Mouse (Mus musculus) CH12.LX (cell line): ENCODE measurements around the gene Pfas. TPM values are rescaled to one million over a fixed set of nuclear protein-coding genes. Genes with fewer than 3 reads are reported as not detected.

Experiments
- DNase-seq: peaks from one replicate; pipeline ENCODE4 v3.0.0-alpha.2; 2013; ENCODE audit errors: extremely low read depth
- H3K27ac ChIP-seq: 2 replicates; pipeline ENCODE4 v1.5.1; 2012; ENCODE audit warnings: low read depth, mild to moderate bottlenecking, control low read depth, moderate library complexity; ENCODE audit not compliant: insufficient read depth
- H3K27me3 ChIP-seq: replicated peaks from 2 replicates; pipeline ENCODE3; 2012; ENCODE audit warnings: inconsistent platforms
- H3K36me3 ChIP-seq, 2 experiments: replicated peaks in 1 of 2; 2 replicates each; pipeline versions ENCODE3 to v1.6.1; 2012; ENCODE audit warnings: inconsistent platforms in 1 of 2, low read length in 1 of 2, mild to moderate bottlenecking in 1 of 2, mixed read lengths in 1 of 2, moderate library complexity in 1 of 2; ENCODE audit not compliant: control insufficient read depth in 1 of 2, insufficient read depth in 1 of 2
- H3K4me1 ChIP-seq, 2 experiments: 2 replicates each; pipeline ENCODE4 v1.6.1; 2012; ENCODE audit warnings: inconsistent platforms in 1 of 2, moderate library complexity in 1 of 2; ENCODE audit not compliant: insufficient read depth in 2 of 2, control insufficient read depth in 1 of 2
- H3K4me2 ChIP-seq: 2 replicates; pipeline ENCODE4 v1.6.1; 2012; ENCODE audit warnings: low read depth, mild to moderate bottlenecking, control low read depth; ENCODE audit not compliant: poor library complexity, insufficient read depth, severe bottlenecking
- H3K4me3 ChIP-seq, 3 experiments: fragments of 150-350 bp in 1 of 3; sonication (generic) in 1 of 3; replicated peaks in 1 of 3; 2 replicates each; pipeline versions ENCODE3 to v1.5.1; 2011 to 2012; ENCODE audit warnings: low read depth in 2 of 3, low read length in 2 of 3, mild to moderate bottlenecking in 2 of 3, moderate library complexity in 2 of 3, control low read depth in 1 of 3, improper control_type of control experiment in 1 of 3, inconsistent platforms in 1 of 3, mixed read lengths in 1 of 3; ENCODE audit not compliant: poor library complexity in 1 of 3
- H3K79me2 ChIP-seq: replicated peaks from 2 replicates; pipeline ENCODE4 v1.6.1; 2012; ENCODE audit warnings: mild to moderate bottlenecking, moderate library complexity; ENCODE audit not compliant: control insufficient read depth, poor library complexity, insufficient read depth, severe bottlenecking; ENCODE audit errors: extremely low read depth
- H3K9ac ChIP-seq: 2 replicates; pipeline ENCODE4 v1.6.1; 2012; ENCODE audit warnings: low read depth, mild to moderate bottlenecking, control low read depth, moderate library complexity; ENCODE audit not compliant: insufficient read depth
- H3K9me3 ChIP-seq: replicated peaks from 2 replicates; pipeline ENCODE3; 2012; ENCODE audit warnings: low read length, inconsistent platforms, mixed read lengths
- BHLHE40 ChIP-seq: IDR thresholded peaks from 2 replicates; pipeline ENCODE4 v1.6.1; 2011; ENCODE audit warnings: mild to moderate bottlenecking, low read depth, low read length, improper control_type of control experiment
- CHD1 ChIP-seq: IDR thresholded peaks from 2 replicates; pipeline ENCODE4 v1.6.1; 2012; ENCODE audit warnings: low read depth, low read length, improper control_type of control experiment, inconsistent platforms
- CHD2 ChIP-seq: IDR thresholded peaks from 2 replicates; pipeline ENCODE4 v1.6.1; 2011; ENCODE audit warnings: low read length, improper control_type of control experiment
- CTCF ChIP-seq, 2 experiments: IDR thresholded peaks in 1 of 2; conservative IDR thresholded peaks in 1 of 2; 2 replicates each; pipeline ENCODE4 v1.5.1; 2011 to 2012; ENCODE audit warnings: low read depth in 2 of 2, low read length in 2 of 2, improper control_type of control experiment in 1 of 2, inconsistent platforms in 1 of 2, mild to moderate bottlenecking in 1 of 2, moderate library complexity in 1 of 2
- E2F4 ChIP-seq: IDR thresholded peaks from 2 replicates; pipeline ENCODE4 v1.6.1; 2011; ENCODE audit warnings: low read depth, low read length, improper control_type of control experiment; ENCODE audit not compliant: insufficient replicate concordance
- ELF1 ChIP-seq: IDR thresholded peaks from 2 replicates; pipeline ENCODE4 v1.6.1; 2014; ENCODE audit warnings: low read depth, mild to moderate bottlenecking, inconsistent platforms, low read length, improper control_type of control experiment
- EP300 ChIP-seq: IDR thresholded peaks from 2 replicates; pipeline ENCODE4 v1.6.1; 2011; ENCODE audit warnings: low read length, improper control_type of control experiment
- ETS1 ChIP-seq: conservative IDR thresholded peaks from 2 replicates; pipeline ENCODE4 v1.6.1; 2012; ENCODE audit warnings: low read depth, mild to moderate bottlenecking, inconsistent platforms, low read length, improper control_type of control experiment, moderate library complexity
- HCFC1 ChIP-seq: IDR thresholded peaks from 2 replicates; pipeline ENCODE4 v1.6.1; 2012; ENCODE audit warnings: low read depth, mild to moderate bottlenecking, inconsistent platforms, low read length, improper control_type of control experiment
- JUN ChIP-seq: IDR thresholded peaks from 2 replicates; pipeline ENCODE4 v1.6.1; 2011; ENCODE audit warnings: low read depth, mild to moderate bottlenecking, low read length, improper control_type of control experiment, moderate library complexity; ENCODE audit not compliant: insufficient read depth
- JUND ChIP-seq: conservative IDR thresholded peaks from 2 replicates; pipeline ENCODE4 v1.6.1; 2011; ENCODE audit warnings: low read depth, low read length, improper control_type of control experiment
- KAT2A ChIP-seq: IDR thresholded peaks from 2 replicates; pipeline ENCODE4 v1.6.1; 2012; ENCODE audit warnings: low read length, improper control_type of control experiment, inconsistent platforms; ENCODE audit not compliant: insufficient replicate concordance
- MAFK ChIP-seq: IDR thresholded peaks from 2 replicates; pipeline ENCODE4 v1.6.1; 2011; ENCODE audit warnings: low read length, improper control_type of control experiment; ENCODE audit not compliant: insufficient replicate concordance
- MAX ChIP-seq: IDR thresholded peaks from 2 replicates; pipeline ENCODE4 v1.6.1; 2011; ENCODE audit warnings: low read length, improper control_type of control experiment
- MAZ ChIP-seq: IDR thresholded peaks from 2 replicates; pipeline ENCODE4 v1.6.1; 2012; ENCODE audit warnings: low read depth, mild to moderate bottlenecking, inconsistent platforms, low read length, improper control_type of control experiment, moderate library complexity
- MXI1 ChIP-seq: IDR thresholded peaks from 2 replicates; pipeline ENCODE4 v1.6.1; 2011; ENCODE audit warnings: mild to moderate bottlenecking, low read depth, low read length, improper control_type of control experiment
- MYC ChIP-seq: IDR thresholded peaks from 2 replicates; pipeline ENCODE4 v1.6.1; 2011; ENCODE audit warnings: low read depth, mild to moderate bottlenecking, improper control_type of control experiment, low read length
- NELFE ChIP-seq: IDR thresholded peaks from 2 replicates; pipeline ENCODE4 v1.6.1; 2011; ENCODE audit warnings: low read depth, low read length, improper control_type of control experiment
- NRF1 ChIP-seq: IDR thresholded peaks from 2 replicates; pipeline ENCODE4 v1.6.1; 2014; ENCODE audit warnings: low read depth, mild to moderate bottlenecking, inconsistent platforms, low read length, improper control_type of control experiment, moderate library complexity
- PAX5 ChIP-seq: IDR thresholded peaks from 2 replicates; pipeline ENCODE4 v1.6.1; 2012; ENCODE audit warnings: low read length, inconsistent platforms, mixed read lengths
- POLR2A ChIP-seq: IDR thresholded peaks from 2 replicates; pipeline ENCODE4 v1.6.1; 2011; ENCODE audit warnings: low read depth, mild to moderate bottlenecking, improper control_type of control experiment, low read length
- POLR2AphosphoS2 ChIP-seq: IDR thresholded peaks from 2 replicates; pipeline ENCODE4 v1.6.1; 2011; ENCODE audit warnings: low read depth, low read length, improper control_type of control experiment
- RAD21 ChIP-seq: IDR thresholded peaks from 2 replicates; pipeline ENCODE4 v1.6.1; 2011; ENCODE audit warnings: low read depth, mild to moderate bottlenecking, low read length, improper control_type of control experiment, moderate library complexity
- RCOR1 ChIP-seq: conservative IDR thresholded peaks from 2 replicates; pipeline ENCODE4 v1.6.1; 2012; ENCODE audit warnings: low read depth, mild to moderate bottlenecking, inconsistent platforms, low read length, improper control_type of control experiment
- SIN3A ChIP-seq: IDR thresholded peaks from 2 replicates; pipeline ENCODE4 v1.6.1; 2012; ENCODE audit warnings: low read length, improper control_type of control experiment, inconsistent platforms
- SMC3 ChIP-seq: IDR thresholded peaks from 2 replicates; pipeline ENCODE4 v1.6.1; 2011; ENCODE audit warnings: low read depth, low read length, improper control_type of control experiment
- TBP ChIP-seq: conservative IDR thresholded peaks from 2 replicates; pipeline ENCODE4 v1.6.1; 2011; ENCODE audit warnings: low read depth, low read length, improper control_type of control experiment
- TCF12 ChIP-seq: IDR thresholded peaks from 2 replicates; pipeline ENCODE4 v1.6.1; 2014; ENCODE audit warnings: low read depth, mild to moderate bottlenecking, inconsistent platforms, low read length, improper control_type of control experiment
- USF1 ChIP-seq: IDR thresholded peaks from 2 replicates; pipeline ENCODE4 v1.6.1; 2014; ENCODE audit warnings: low read depth, mild to moderate bottlenecking, inconsistent platforms, low read length, improper control_type of control experiment
- USF2 ChIP-seq: conservative IDR thresholded peaks from 2 replicates; pipeline ENCODE4 v1.6.1; 2011; ENCODE audit warnings: low read depth, low read length, improper control_type of control experiment
- ZC3H11A ChIP-seq: IDR thresholded peaks from 2 replicates; pipeline ENCODE4 v1.6.1; 2012; ENCODE audit warnings: low read depth, mild to moderate bottlenecking, inconsistent platforms, low read length, improper control_type of control experiment
- ZKSCAN1 ChIP-seq: IDR thresholded peaks from 2 replicates; pipeline ENCODE4 v1.6.1; 2012; ENCODE audit warnings: low read depth, inconsistent platforms, low read length, improper control_type of control experiment, borderline replicate concordance
- ZMIZ1 ChIP-seq: IDR thresholded peaks from 2 replicates; pipeline ENCODE4 v1.6.1; 2012; ENCODE audit warnings: low read depth, mild to moderate bottlenecking, inconsistent platforms, low read length, improper control_type of control experiment
- ZNF384 ChIP-seq: IDR thresholded peaks from 2 replicates; pipeline ENCODE4 v1.6.1; 2012; ENCODE audit warnings: low read depth, low read length, improper control_type of control experiment, inconsistent platforms
- dilution Hi-C: fragments of 300-500 bp; cut with MboI; formaldehyde crosslinking; loops from 2 replicates; pipeline ENCODE4 v1.14.3; 2020; ENCODE audit warnings: low sequenced_read_pairs; ENCODE audit not compliant: extremely low pct_unique_long_range_greater_than_20kb, extremely low pct_ligation_motif_present
- in situ Hi-C: fragments of 300-500 bp; cut with MboI; formaldehyde crosslinking; loops from 3 replicates; pipeline ENCODE4 v1.14.3; 2019; ENCODE audit warnings: low sequenced_read_pairs, low pct_ligation_motif_present, low pct_unique_long_range_greater_than_20kb, mixed read lengths
- polyA plus RNA-seq: library from polyadenylated mRNA; unstranded; fragments of >175 nt; gene quantifications from 2 replicates; pipeline ENCODE4 v1.2.1, GENCODE M21; 2012; ENCODE audit warnings: low read depth; ENCODE audit not compliant: insufficient read length
- total RNA-seq, 2 experiments: library from RNA; depleted of rRNA; stranded (reverse); fragments of 300-350 nt in 1 of 2; fragments of >200 nt in 1 of 2; gene quantifications; 2 replicates each; pipeline ENCODE4 v1.2.3; 2012 to 2014

The Pfas gene
- total and polyA plus RNA-seq, 3 experiments, result 61.9 to 110 (median 72.9) TPM

DNA sequence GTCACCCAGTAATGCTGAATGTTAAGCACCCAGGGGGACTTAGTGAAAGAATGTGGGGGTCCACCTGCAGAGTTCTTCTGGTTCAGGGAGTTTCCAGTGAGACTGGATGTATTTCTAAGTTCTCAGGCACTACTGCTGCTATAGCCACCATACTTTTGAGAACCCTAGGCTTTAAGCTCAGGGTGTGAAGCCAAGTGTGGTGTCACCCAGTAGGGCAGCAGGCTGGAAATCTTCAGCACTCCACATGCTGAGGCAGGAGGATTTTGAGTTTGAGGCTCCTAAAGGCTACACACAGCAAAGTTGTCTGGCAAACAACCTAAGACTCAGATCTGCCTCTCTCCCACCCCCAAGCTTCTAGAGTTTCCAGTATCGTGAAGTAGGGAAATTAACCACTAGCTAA is 41.7 kb downstream of the Pfas start:
- Histone ChIP-seq H3K9ac (no peak overlapping the region; the same call in 1 of the 2 replicates), H3K4me3 (no peak overlapping the region), H3K36me3 (peaks cover 0 to 15% of the 10 kb centered on the region in 2 experiments), H3K9me3 (no peaks in the 10 kb centered on the region), H3K4me2 (peak overlapping the region; percentile 86), H3K4me1 (peaks cover 6 to 21% of the 10 kb centered on the region in 2 experiments; a peak in 3 of 4 replicates), H3K79me2 (no peaks in the 10 kb centered on the region), H3K27me3 (peaks cover 13% of the 10 kb centered on the region), H3K27ac (no peak overlapping the region)
- TF ChIP-seq ZKSCAN1, result peak; percentile 76
- no peak for TF ChIP-seq ZMIZ1
- in situ Hi-C loops, result no loop called here
- dilution Hi-C loops, result no loop called here
- DNase-seq, result peak; percentile 14

GRCm38 (mm10) chr11:68965845-68966244 is 42.4 kb downstream of the Pfas start:
- dilution Hi-C loops, result no loop called here
- H3K9me3 ChIP-seq, result no peaks in the 10 kb centered on the region
- in situ Hi-C loops, result no loop called here
- H3K27me3 ChIP-seq, result peaks cover 17% of the 10 kb centered on the region
- H3K4me3 ChIP-seq, result no peak overlapping the region
- H3K27ac ChIP-seq, result no peak overlapping the region
- DNase-seq, result peak; percentile 85
- H3K9ac ChIP-seq, result no peak overlapping the region
- H3K4me2 ChIP-seq, result no peak overlapping the region
- peaks cover 6 to 21% of the 10 kb centered on the region in 2 experiments; a peak in 3 of 4 replicates for H3K4me1 ChIP-seq
- no peaks in the 10 kb centered on the region for H3K79me2 ChIP-seq
- peaks cover 0 to 9% of the 10 kb centered on the region in 2 experiments for H3K36me3 ChIP-seq
- TF ChIP-seq TBP (0 out of 2 replicates have a peak, but pooled peaks have one; percentile 19), ZNF384 (0 out of 2 replicates have a peak, but pooled peaks have one; percentile 9), PAX5 (no peak), JUND (no peak), RAD21 (peak; percentile 77), TCF12 (no peak), ZKSCAN1 (no peak), RCOR1 (no peak), JUN (no peak), CHD2 (no peak), EP300 (no peak), ZC3H11A (no peak), SMC3 (peak; percentile 80), HCFC1 (no peak), USF2 (no peak), SIN3A (peak; percentile 72; the same call in 1 of the 2 replicates), MAFK (no peak), CHD1 (no peak), MYC (peak; percentile 69; the same call in 1 of the 2 replicates), KAT2A (no peak), NRF1 (no peak), ETS1 (no peak), CTCF (conservative IDR thresholded peaks at IDR 0.05 in 1 of 2, IDR thresholded peaks at IDR 0.05 in 1 of 2; ENCODE audit: low read depth in 2 of 2, low read length in 2 of 2) (peak in 1 of 2 experiments; percentile 88; a peak in 3 of 4 replicates), E2F4 (no peak), MXI1 (0 out of 2 replicates have a peak, but pooled peaks have one; percentile 23), POLR2AphosphoS2 (no peak), ELF1 (no peak; the same call in 1 of the 2 replicates), ZMIZ1 (no peak), MAX (no peak), POLR2A (no peak), MAZ (0 out of 2 replicates have a peak, but pooled peaks have one; percentile 39), USF1 (no peak), BHLHE40 (no peak), NELFE (no peak)
